Mouse (Mus musculus): ENCODE results near the gene Slc4a4.

DNA sequence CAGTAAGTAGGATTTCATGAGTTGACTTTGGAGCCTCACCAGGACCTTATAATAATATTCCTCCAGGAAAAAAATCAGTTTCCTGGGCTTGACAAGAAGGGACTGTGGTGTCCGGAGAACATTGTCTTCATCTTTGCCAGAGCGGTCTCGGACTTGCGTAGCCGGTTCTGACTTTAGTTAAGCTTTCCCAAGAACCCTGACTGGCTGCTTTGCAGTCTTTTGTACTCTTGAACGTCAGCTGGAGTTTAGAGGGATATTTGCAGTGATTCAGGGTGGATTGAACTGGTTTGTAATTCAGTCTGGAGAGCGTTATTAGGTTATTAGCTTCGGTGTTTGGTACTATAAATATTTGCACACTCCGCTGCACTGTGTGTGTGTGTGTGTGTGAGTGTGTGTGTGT lies 31.9 kb downstream of the Slc4a4 start:
- TF ChIP-seq CTCF (IDR thresholded peaks at IDR 0.05; ENCODE audit: extremely low read depth, insufficient read depth, low read length) (no peak), POLR2A (IDR thresholded peaks at IDR 0.05; ENCODE audit: extremely low read depth, insufficient read depth, low read length) (no peak)
